Mouse (Mus musculus) cortical plate, adult 2 months (tissue): ENCODE measurements around the gene Nprl3.
"Not testable (repeated sequence)": the region's sequence is repeated elsewhere in the genome, so short reads cannot be mapped to it uniquely, and the experiment has no call there.

Source experiments
- CTCF ChIP-seq: fragments of 200-500 bp; IDR thresholded peaks from 2 replicates; pipeline ENCODE4 v1.5.1; 2011; ENCODE audit warnings: mild to moderate bottlenecking, control low read depth, low read length; ENCODE audit not compliant: insufficient read depth; ENCODE audit errors: extremely low read depth
- POLR2A ChIP-seq: fragments of 200-500 bp; IDR thresholded peaks from 2 replicates; pipeline ENCODE4 v1.6.1; 2011; ENCODE audit warnings: mild to moderate bottlenecking, low read length, control low read depth; ENCODE audit not compliant: insufficient read depth; ENCODE audit errors: extremely low read depth

- TF ChIP-seq CTCF, POLR2A: not testable (repeated sequence)
Observed at GRCm38 (mm10) chr11:32292819-32293218, 25.3 kb upstream of the Nprl3 start.
